Mouse (Mus musculus): ENCODE data around the gene Thbs4. TPM values are rescaled to one million over a fixed set of nuclear protein-coding genes. Genes with fewer than 3 reads are reported as not detected.

Thbs4 gene
- 3.8 and 4.7 TPM in 2 replicates for polyA plus RNA-seq (2012; rRNA removed)

DNA sequence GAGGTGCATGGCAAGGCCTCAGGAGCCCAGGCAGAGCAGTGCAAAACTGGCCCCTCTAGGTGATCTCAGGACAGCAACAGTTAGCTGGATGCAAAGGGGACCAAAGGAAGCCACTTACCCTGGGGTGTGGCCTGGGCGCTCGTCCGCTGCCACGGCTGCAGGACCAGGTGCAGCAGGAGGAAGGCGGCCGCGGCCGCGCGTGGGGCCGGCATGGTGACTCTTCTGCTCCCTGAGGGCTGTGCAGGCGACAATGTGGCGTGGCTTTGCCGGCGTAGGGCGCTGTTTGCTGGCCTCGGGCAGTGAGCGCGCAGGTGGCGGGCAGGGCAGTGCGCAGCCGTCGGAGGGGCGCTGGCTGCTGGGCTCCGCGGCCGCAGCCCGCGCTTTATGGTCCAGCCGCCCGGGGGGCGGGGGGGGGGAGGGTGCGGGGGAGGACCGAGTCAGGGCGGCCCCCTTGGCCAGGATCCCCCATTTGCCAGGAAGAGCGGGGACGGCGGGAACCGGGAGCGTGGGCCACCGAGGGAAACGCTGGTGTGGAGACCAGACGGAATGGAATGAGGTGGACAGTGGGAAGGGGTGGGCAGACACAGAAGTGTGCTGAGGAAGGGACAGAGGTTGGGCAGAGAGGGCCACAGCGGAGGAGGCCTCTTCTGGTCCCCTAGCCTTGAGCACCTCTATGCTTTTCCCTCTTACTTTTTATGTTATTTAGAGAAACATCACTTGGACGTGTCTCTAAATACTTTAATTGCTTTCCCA, at the start of gene Thbs4:
TSS of gene Thbs4 (minus strand) at position 357 of the 753 bp plus-strand sequence.

Other genes starting within 250 kb of the Thbs4 start
- gene Spz1, start 218.6 kb downstream of the Thbs4 start, polyA plus RNA-seq (2012; rRNA removed), result not detected in 2 replicates
- gene Serinc5, start 183.7 kb downstream of the Thbs4 start, polyA plus RNA-seq (2012; rRNA removed), result 14.4 and 17.9 TPM in 2 replicates
- gene Mtx3, start 49.9 kb upstream of the Thbs4 start, polyA plus RNA-seq (2012; rRNA removed), result 18.7 and 25.2 TPM in 2 replicates